ENCODE assay signal across 21 mouse cellular contexts in the genomic region with DNA sequence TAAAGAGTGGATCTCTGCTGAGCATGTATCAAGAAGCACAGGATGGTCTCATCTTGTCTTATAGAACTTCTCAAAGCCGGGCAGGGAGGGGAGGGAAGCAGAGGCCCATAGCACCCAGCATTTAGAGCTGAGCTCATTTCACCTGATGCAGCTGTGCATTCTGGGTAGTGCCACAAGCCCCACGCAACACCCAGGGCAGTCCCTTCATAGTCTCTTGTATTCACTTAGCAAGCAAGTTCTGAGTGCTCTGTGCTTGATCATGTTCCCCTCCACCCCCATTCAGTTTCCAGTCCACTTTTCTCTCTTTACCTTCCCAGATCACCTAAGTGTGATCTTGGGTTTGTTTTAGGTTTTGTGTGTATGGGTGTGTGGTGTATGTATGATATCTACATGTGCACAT. TPM values are rescaled to one million over a fixed set of nuclear protein-coding genes. Genes with fewer than 3 reads are reported as not detected.
"Had no signal": no experiment of that assay in that cellular context is flagged by ENCODE, and none has a peak within 500 bp of the region (broad histone marks: within the 10 kb centered on the region; RNA-seq: fewer than 3 reads in every experiment).

No protein-coding gene starts in this region.

- DNase-seq: kidney, adult 8-10 months; kidney, postnatal 10 days; kidney, postnatal 36 days; liver; lung, adult 18-20 months; lung, postnatal 10 days; lung, postnatal 36 days; midbrain, embryonic 14.5 days; thymus, adult 18-20 months had no signal

- H3K4me2 ChIP-seq: kidney, embryonic 15.5 days; limb, embryonic 13.5 days; liver, embryonic 12.5 days; liver, embryonic 15.5 days; lung, embryonic 15.5 days; midbrain, embryonic 11.5 days; neural tube, embryonic 13.5 days had no signal

- H3K36me3 ChIP-seq: kidney, embryonic 15.5 days; limb, embryonic 10.5 days; limb, embryonic 13.5 days; liver, embryonic 12.5 days; liver, embryonic 15.5 days; lung, embryonic 15.5 days; neural tube, embryonic 13.5 days had no signal

- H3K4me3 ChIP-seq: kidney, embryonic 15.5 days; limb, embryonic 10.5 days; limb, embryonic 13.5 days; liver, embryonic 12.5 days; liver, embryonic 15.5 days; lung, embryonic 15.5 days; neural tube, embryonic 13.5 days had no signal

- H3K27me3 ChIP-seq: kidney, embryonic 15.5 days; limb, embryonic 13.5 days; liver, embryonic 12.5 days; liver, embryonic 15.5 days; lung, embryonic 15.5 days; neural tube, embryonic 13.5 days had no signal

- ATAC-seq: liver, embryonic 12.5 days had no signal

- H3K27ac ChIP-seq: limb, embryonic 10.5 days; limb, embryonic 13.5 days; liver, embryonic 12.5 days; liver, embryonic 15.5 days; neural tube, embryonic 13.5 days had no signal

- H3K9ac ChIP-seq: kidney, embryonic 15.5 days; limb, embryonic 13.5 days; liver, embryonic 12.5 days; liver, embryonic 15.5 days; lung, embryonic 15.5 days; neural tube, embryonic 13.5 days had no signal

- H3K9me3 ChIP-seq: kidney, embryonic 15.5 days; limb, embryonic 10.5 days; limb, embryonic 13.5 days; liver, embryonic 12.5 days; liver, embryonic 15.5 days; lung, embryonic 15.5 days; neural tube, embryonic 13.5 days had no signal

RNA-seq across cellular contexts. Expression of a gene that starts 56.1 kb away (rescaled TPM):
- total RNA-seq: left cerebral cortex, adult 18-20 months; left cerebral cortex, postnatal 25 days; megakaryocyte progenitor cell, adult 5-6 weeks; megakaryocyte-erythroid progenitor cell, adult 5-6 weeks had no signal
